Comparison of ENCODE assay signal across 8 mouse cellular contexts in the genomic region with DNA sequence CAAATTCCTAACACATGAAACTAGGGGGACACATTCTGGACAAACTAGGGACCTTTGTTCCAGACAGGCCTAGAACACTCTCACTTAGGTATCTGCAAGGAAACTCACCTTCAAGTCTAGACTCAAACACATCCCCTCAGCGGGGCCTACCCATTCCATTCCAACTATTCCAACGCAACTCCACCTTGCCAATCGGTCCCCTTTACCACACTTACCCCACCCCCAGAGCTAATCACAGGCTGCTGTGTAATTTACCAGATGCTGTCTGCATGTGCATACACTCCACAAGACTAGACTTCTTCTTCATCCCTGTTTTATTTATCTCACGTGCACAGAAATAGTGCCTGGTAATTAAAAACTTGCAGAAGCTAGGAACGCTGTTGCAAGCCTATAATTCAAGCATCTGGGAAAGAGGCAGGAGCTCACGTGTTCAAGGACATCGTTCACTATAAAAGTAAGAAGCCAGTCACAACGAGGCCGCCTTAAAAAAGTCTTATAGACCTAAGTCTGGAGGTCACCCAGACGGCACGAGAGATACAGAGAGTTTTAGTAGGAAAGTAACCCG. TPM values are rescaled to one million over a fixed set of nuclear protein-coding genes. Genes with fewer than 3 reads are reported as not detected.
DNase-seq lines count a peak whose midpoint lies in the region; ATAC-seq and TF ChIP-seq lines count a peak whose summit lies in the region.

No protein-coding gene starts in this region.

- H3K4me2 ChIP-seq in forebrain, embryonic 14.5 days (ENCODE audit: low read length), result peak overlapping the region; percentile 66
- H3K4me2 ChIP-seq in liver, embryonic 11.5 days, result peak overlapping the region; percentile 93

- TF ChIP-seq CTCF in G1E (IDR thresholded peaks at IDR 0.05; ENCODE audit: low read depth, low read length), result no peak

- peak overlapping the region; percentile 76 for H3K9ac ChIP-seq in forebrain, embryonic 14.5 days (ENCODE audit: low read length)
- H3K9ac ChIP-seq in liver, embryonic 11.5 days (ENCODE audit: low read depth, low read length), result peak overlapping the region; percentile 93

- no peak for ATAC-seq in G1E (ENCODE audit: extremely low read depth, insufficient number of reproducible peaks, low FRiP score, poor library complexity, severe bottlenecking)
- no peak for ATAC-seq in forebrain, embryonic 14.5 days
- no peak for ATAC-seq in liver, embryonic 11.5 days (replicated peaks; ENCODE audit: low FRiP score)

- WGBS in forebrain, embryonic 14.5 days, result 21% methylated on average over 12 of the region's 12 CpGs
- 18% methylated on average over 12 of the region's 12 CpGs for WGBS in liver, embryonic 11.5 days

- H3K36me3 ChIP-seq in G1E (replicated peaks), result peaks cover 35% of the 10 kb centered on the region
- H3K36me3 ChIP-seq in forebrain, embryonic 14.5 days (ENCODE audit: control insufficient read depth, insufficient read depth, low read length), result peaks cover 12% of the 10 kb centered on the region
- H3K36me3 ChIP-seq in liver, embryonic 11.5 days (ENCODE audit: control insufficient read depth, insufficient read depth, low read length), result no peaks in the 10 kb centered on the region; the same call in 1 of the 2 replicates

- intact Hi-C loops in heart, postnatal 36 days (cut with DNase I), result loop anchor here (1.0 to 5.0 kb wide), 3 partner anchors 61 to 1527 kb away; partner anchors contain the start of genes Pdss2 and Prep

- H3K4me1 ChIP-seq in G1E (ENCODE audit: insufficient read depth, low read depth, low read length), result peaks cover 10% of the 10 kb centered on the region
- peaks cover 6% of the 10 kb centered on the region for H3K4me1 ChIP-seq in forebrain, embryonic 14.5 days (ENCODE audit: control insufficient read depth, insufficient read depth, low read length)
- peaks cover 15% of the 10 kb centered on the region for H3K4me1 ChIP-seq in liver, embryonic 11.5 days (replicated peaks; ENCODE audit: control insufficient read depth, insufficient read depth, low read length)

- DNase-seq in heart, adult 8-10 months (ENCODE audit: low spot score), result peak; percentile 11
- no peak for DNase-seq in heart, postnatal 36 days
- no peak for DNase-seq in G1E (ENCODE audit: low spot score)
- no peak for DNase-seq in forebrain, embryonic 14.5 days (ENCODE audit: low spot score)
- no peak for DNase-seq in liver, embryonic 11.5 days (ENCODE audit: low spot score)
- DNase-seq in layer of hippocampus, postnatal 14 days (ENCODE audit: low spot score in 2 of 2), result no peak
- no peak for DNase-seq in urinary bladder, postnatal 36 days (ENCODE audit: low spot score in 2 of 2)
- DNase-seq in spleen, adult 18-20 months, result no peak

- H3K27me3 ChIP-seq in G1E (ENCODE audit: insufficient read depth, low read length), result no peaks in the 10 kb centered on the region
- no peaks in the 10 kb centered on the region for H3K27me3 ChIP-seq in forebrain, embryonic 14.5 days (replicated peaks; ENCODE audit: control insufficient read depth, insufficient read depth, low read length)
- H3K27me3 ChIP-seq in liver, embryonic 11.5 days (replicated peaks; ENCODE audit: control insufficient read depth, insufficient read depth, low read length), result no peaks in the 10 kb centered on the region

- no peaks in the 10 kb centered on the region for H3K9me3 ChIP-seq in G1E (replicated peaks)
- no peaks in the 10 kb centered on the region for H3K9me3 ChIP-seq in forebrain, embryonic 14.5 days (replicated peaks; ENCODE audit: control insufficient read depth, low read length)
- H3K9me3 ChIP-seq in liver, embryonic 11.5 days (ENCODE audit: control insufficient read depth, low read length), result no peaks in the 10 kb centered on the region

- no peak overlapping the region for H3K27ac ChIP-seq in forebrain, embryonic 14.5 days (ENCODE audit: low read depth, low read length)
- no peak overlapping the region for H3K27ac ChIP-seq in liver, embryonic 11.5 days (ENCODE audit: low read depth, low read length)

- H3K4me3 ChIP-seq in G1E (ENCODE audit: low read depth, low read length), result peak overlapping the region; percentile 78
- peak overlapping the region; percentile 86 for H3K4me3 ChIP-seq in forebrain, embryonic 14.5 days (ENCODE audit: low read depth, low read length)
- peak overlapping the region; percentile 92 for H3K4me3 ChIP-seq in liver, embryonic 11.5 days (ENCODE audit: low read depth, low read length)

RNA-seq across cellular contexts. Expression of gene 1700021F05Rik, which starts 1.0 kb away (rescaled TPM):
- 100 to 1,000 TPM; 108 to 122 (median 117) TPM for total RNA-seq in heart, adult 8-10 months (2022)
- total RNA-seq in heart, postnatal 36 days (2021), result 100 to 1,000 TPM; 113 to 120 TPM
- total RNA-seq in G1E (2014; fragmentation: Nextera tagmentation), result 13.5 and 24.2 TPM in 2 replicates
- 22.9 and 31.1 TPM in 2 replicates for total RNA-seq in G1E (2017)
- 6.4 and 8.6 TPM in 2 replicates for polyA plus RNA-seq in G1E (2012)
- 74.3 and 81.8 TPM in 2 replicates for polyA plus RNA-seq in forebrain, embryonic 14.5 days (2014; fragmentation: Nextera tagmentation; extraction: Ambion mirVana)
- polyA plus RNA-seq in liver, embryonic 11.5 days (2014; fragmentation: Nextera tagmentation; extraction: Ambion mirVana), result 79.5 and 80.7 TPM in 2 replicates
- 10 to 100 TPM; 49.0 to 49.1 TPM for total RNA-seq in layer of hippocampus, postnatal 14 days (2021)

RNA-seq across cellular contexts. Expression of gene Gm9803, which starts 15.9 kb away (rescaled TPM):
- 10 to 100 TPM in 1 of 4 experiments, 1 to 10 TPM in 2, not detected in 1; 3.6 to 16.9 (median 7.9) TPM for total RNA-seq in heart, adult 8-10 months (2022)
- total RNA-seq in heart, postnatal 36 days (2021), result 10 to 100 TPM in 1 of 2 experiments, 1 to 10 TPM in 1; 9.6 to 17.4 TPM
- total RNA-seq in G1E (2014; fragmentation: Nextera tagmentation), result 2.9 and 3.4 TPM in 2 replicates
- total RNA-seq in G1E (2017), result 6.9 and 13.6 TPM in 2 replicates
- polyA plus RNA-seq in G1E (2012), result 33.3 and 49.6 TPM in 2 replicates
- polyA plus RNA-seq in forebrain, embryonic 14.5 days (2014; fragmentation: Nextera tagmentation; extraction: Ambion mirVana), result 13.7 and 22.1 TPM in 2 replicates
- polyA plus RNA-seq in liver, embryonic 11.5 days (2014; fragmentation: Nextera tagmentation; extraction: Ambion mirVana), result 10.3 and 11.6 TPM in 2 replicates
- total RNA-seq in layer of hippocampus, postnatal 14 days (2021), result 10 to 100 TPM in 1 of 2 experiments, not detected in 1; 10.7 TPM

RNA-seq across cellular contexts. Expression of gene Cd24a, which starts 38.3 kb away (rescaled TPM):
- 10 to 100 TPM in 1 of 4 experiments, 1 to 10 TPM in 3; 2.2 to 12.2 (median 3.4) TPM for total RNA-seq in heart, adult 8-10 months (2022)
- 1 to 10 TPM; 6.6 to 8.1 TPM for total RNA-seq in heart, postnatal 36 days (2021)
- total RNA-seq in G1E (2014; fragmentation: Nextera tagmentation), result 934 and 1,184 TPM in 2 replicates
- total RNA-seq in G1E (2017), result 1,061 and 1,162 TPM in 2 replicates
- 235 and 260 TPM in 2 replicates for polyA plus RNA-seq in G1E (2012)
- polyA plus RNA-seq in forebrain, embryonic 14.5 days (2014; fragmentation: Nextera tagmentation; extraction: Ambion mirVana), result 1,214 and 1,274 TPM in 2 replicates
- 420 and 459 TPM in 2 replicates for polyA plus RNA-seq in liver, embryonic 11.5 days (2014; fragmentation: Nextera tagmentation; extraction: Ambion mirVana)
- 10 to 100 TPM; 31.0 to 42.0 TPM for total RNA-seq in layer of hippocampus, postnatal 14 days (2021)

Comparison
In these comparisons a context has a peak if more than half of its experiments do, and no peak if none do; other contexts are left out.
1. RNA of gene Cd24a, which starts 38.3 kb away (total RNA-seq): 934 to 1,184 TPM in G1E; 31.0 to 42.0 TPM in layer of hippocampus, postnatal 14 days, 6.6 to 8.1 TPM in heart, postnatal 36 days and 2.2 to 12.2 TPM in heart, adult 8-10 months; every median in the first group is over 10 times any median in the second.
2. Peak in every context shown above with its lines, with median percentiles within 50 percentile points of each other: H3K4me3 ChIP-seq.